Mouse (Mus musculus) urinary bladder, postnatal 36 days (tissue): ENCODE measurements around the gene Itgb6.

ENCODE experiments used
- DNase-seq, 2 experiments: peaks; one replicate each; pipeline ENCODE4 v3.0.0; 2022; ENCODE audit warnings: low spot score in 2 of 2, mixed read lengths in 1 of 2

The Itgb6 gene

GRCm38 (mm10) chr2:60622161-60622560 is 100.3 kb downstream of the Itgb6 start:
- no peak for DNase-seq

GRCm38 (mm10) chr2:60614758-60615157 is 107.7 kb downstream of the Itgb6 start:
- no peak for DNase-seq

GRCm38 (mm10) chr2:60613857-60614228 is 108.6 kb downstream of the Itgb6 start:
- DNase-seq, result no peak

GRCm38 (mm10) chr2:60612906-60613856 is 109.3 kb downstream of the Itgb6 start:
- DNase-seq, result no peak

- no peak for DNase-seq
These were observed 110.8 kb downstream of the Itgb6 start for GRCm38 (mm10) chr2:60611622-60612021.

GRCm38 (mm10) chr2:60609436-60610199 is 112.8 kb downstream of the Itgb6 start:
- DNase-seq, result no peak

- no peak for DNase-seq
These were observed 114.5 kb downstream of the Itgb6 start for GRCm38 (mm10) chr2:60607980-60608379.

GRCm38 (mm10) chr2:60601326-60601725 is 121.1 kb downstream of the Itgb6 start:
- no peak for DNase-seq

- peak; percentile 26 to 39 for DNase-seq
These were observed 121.6 kb downstream of the Itgb6 start for GRCm38 (mm10) chr2:60600863-60601262.

GRCm38 (mm10) chr2:60583416-60583815 is 139.0 kb downstream of the Itgb6 start:
- no peak for DNase-seq

- DNase-seq, result no peak
These were observed 167.9 kb downstream of the Itgb6 start for GRCm38 (mm10) chr2:60554561-60554960.

- DNase-seq, result peak; percentile 72 to 77
These were observed 169.4 kb downstream of the Itgb6 start, which contains the start of gene Pla2r1 for GRCm38 (mm10) chr2:60552902-60553682. Pla2r1 (minus strand) TSS chr2:60553308.

- no peak for DNase-seq
These were observed 170.1 kb downstream of the Itgb6 start for GRCm38 (mm10) chr2:60552177-60552901.

GRCm38 (mm10) chr2:60551673-60552072 is 170.8 kb downstream of the Itgb6 start:
- DNase-seq, result no peak

- DNase-seq, result peak in 1 of 2 experiments; percentile 6
These were observed 171.9 kb downstream of the Itgb6 start for GRCm38 (mm10) chr2:60550521-60550920.

GRCm38 (mm10) chr2:60549851-60550250 is 172.6 kb downstream of the Itgb6 start:
- DNase-seq, result peak in 1 of 2 experiments; percentile 12
